Mouse (Mus musculus) gastrocnemius, adult 8-10 months (tissue): Measurements from ENCODE around the gene Sgms2. TPM values are rescaled to one million over a fixed set of nuclear protein-coding genes. Genes with fewer than 3 reads are reported as not detected.

ENCODE experiments used
- DNase-seq, 2 experiments: peaks; one replicate each; pipeline ENCODE4 v3.0.0; 2022; ENCODE audit warnings: low spot score in 2 of 2
- total RNA-seq, 4 experiments: library from RNA; stranded (reverse); gene quantifications; 2 replicates each; pipeline ENCODE4 v1.2.4; 2022

Sgms2 gene
- total RNA-seq, 4 experiments from 2014 or later: 1.0 to 2.3 (median 2.1) TPM

- DNase-seq: no peak
Observed at GRCm38 (mm10) chr3:131312340-131312739, 178.9 kb downstream of the Sgms2 start.

DNA sequence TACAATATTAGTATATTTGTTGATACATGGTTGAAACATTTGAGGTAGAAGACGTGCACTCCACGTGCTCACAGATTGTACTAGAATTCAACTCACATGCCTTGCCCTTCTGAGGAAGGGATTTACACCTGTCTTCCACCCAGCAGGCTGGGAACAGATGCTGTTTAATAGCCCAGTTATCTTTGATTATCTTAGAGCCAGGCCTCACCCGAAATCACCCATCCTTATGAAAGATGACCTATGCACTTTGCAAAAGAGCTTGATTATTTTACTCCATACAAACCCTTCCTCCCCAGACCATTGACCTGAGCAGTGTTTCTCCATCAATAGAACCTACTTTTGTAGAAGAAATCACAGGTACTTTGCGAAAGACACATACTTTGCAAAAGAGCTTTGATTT lies 180.6 kb downstream of the Sgms2 start:
- DNase-seq: no peak

GRCm38 (mm10) chr3:131307811-131308210 lies 183.4 kb downstream of the Sgms2 start:
- no peak for DNase-seq

GRCm38 (mm10) chr3:131306255-131306654 lies 185.0 kb downstream of the Sgms2 start:
- DNase-seq: no peak

DNA sequence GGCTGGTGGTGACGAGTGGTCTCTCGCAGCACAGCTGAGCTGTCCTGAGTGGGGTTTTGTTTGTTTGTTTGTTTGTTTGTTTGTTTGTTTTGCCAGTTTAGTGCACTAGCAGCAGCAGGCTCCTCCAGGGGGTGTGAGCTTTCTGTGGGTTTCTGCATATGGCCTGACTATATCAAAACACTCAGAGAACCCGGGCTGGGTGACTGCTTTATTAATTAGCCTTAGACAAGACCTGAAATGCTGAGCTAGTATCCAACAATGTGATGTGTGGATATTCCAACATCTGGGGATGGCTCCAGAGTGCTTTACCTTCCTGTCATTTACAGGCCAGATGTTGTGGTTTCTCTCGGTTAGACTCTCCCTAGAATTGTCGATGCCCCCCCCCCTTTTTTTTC lies 187.9 kb downstream of the Sgms2 start:
- no peak for DNase-seq

DNA sequence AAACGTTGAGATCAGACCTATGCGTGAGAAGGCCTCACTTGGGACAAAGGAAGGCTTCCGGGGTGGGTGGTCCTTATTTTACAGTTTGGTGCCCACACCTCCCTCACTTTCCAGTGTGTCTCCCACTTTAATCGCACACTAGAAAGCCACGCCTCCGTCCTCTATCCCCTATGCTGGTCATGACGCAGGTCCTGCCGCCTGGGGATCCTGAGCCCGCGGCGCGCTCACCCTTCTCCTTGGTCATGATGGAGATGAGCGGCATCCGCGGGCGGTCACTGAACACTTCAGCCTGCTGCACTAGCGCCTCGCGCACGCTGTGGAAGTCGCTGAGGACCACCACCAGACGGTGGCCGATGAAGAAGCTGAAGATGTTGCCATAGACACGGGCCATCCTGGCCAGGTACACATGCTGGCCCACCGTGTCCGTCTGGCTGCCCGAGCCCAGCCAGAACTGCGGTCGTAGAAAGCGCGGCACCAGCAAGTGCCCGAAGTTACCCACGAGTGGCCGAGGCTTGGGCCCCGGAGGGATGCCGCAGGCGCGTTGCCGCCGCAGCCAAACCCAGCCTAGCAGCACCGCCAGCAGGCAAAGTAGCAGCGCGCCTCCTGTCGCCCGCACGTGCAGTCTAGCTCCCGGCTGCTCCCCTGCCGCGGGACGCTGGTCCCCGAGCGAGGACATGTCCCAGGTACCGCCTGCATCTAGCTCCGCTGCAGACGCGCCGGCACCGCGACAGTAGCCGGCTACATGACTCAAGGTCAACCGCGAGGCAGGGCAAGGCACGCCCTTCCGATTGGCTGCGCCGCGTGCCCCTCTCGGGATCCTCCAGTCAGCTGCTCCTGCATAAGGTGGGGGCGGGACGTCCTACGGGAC lies 188.5 kb downstream of the Sgms2 start, which contains the start of gene Cyp2u1:
Gene Cyp2u1 (minus strand): TSS at position 776 of the 868 bp plus-strand sequence.
- peak; percentile 85 to 87 for DNase-seq

GRCm38 (mm10) chr3:131299908-131300307 lies 191.3 kb downstream of the Sgms2 start:
- DNase-seq: no peak

GRCm38 (mm10) chr3:131299078-131299477 lies 192.1 kb downstream of the Sgms2 start:
- no peak for DNase-seq

GRCm38 (mm10) chr3:131296893-131297292 lies 194.3 kb downstream of the Sgms2 start:
- DNase-seq: no peak

DNA sequence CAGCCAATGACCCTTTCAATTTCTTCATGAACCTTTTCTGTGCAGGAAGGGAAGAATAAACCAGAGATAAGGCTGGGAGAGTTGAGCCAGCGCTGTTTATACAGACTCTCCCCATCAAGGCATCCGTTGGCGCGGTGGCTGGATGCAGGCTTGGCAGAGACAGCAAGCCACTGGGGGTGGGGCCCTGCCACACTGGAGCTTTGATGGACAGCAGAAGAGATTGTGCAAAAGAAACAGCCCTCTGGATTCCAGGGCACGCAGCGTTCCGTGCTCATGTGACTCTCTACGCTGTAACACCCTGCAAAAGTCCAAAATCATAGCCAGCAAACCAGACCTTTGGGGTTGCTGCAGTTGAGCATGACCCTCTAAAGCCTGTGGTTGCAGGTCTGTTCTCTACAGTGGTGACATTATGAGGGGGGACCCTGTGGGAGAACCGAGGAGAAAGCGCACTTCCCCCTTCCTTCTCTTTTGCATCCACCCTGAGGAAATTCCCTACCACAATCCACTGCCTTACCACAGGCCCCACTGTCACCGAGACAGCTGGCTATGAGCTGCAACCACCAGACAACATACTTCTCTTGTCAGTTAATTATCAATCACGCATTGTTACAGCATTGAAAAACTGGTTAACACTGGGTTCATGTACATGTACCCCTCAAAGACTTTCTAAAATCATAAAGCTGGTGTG lies 195.6 kb downstream of the Sgms2 start:
- no peak for DNase-seq

- no peak for DNase-seq
Observed at GRCm38 (mm10) chr3:131294503-131294902, 196.7 kb downstream of the Sgms2 start.

DNA sequence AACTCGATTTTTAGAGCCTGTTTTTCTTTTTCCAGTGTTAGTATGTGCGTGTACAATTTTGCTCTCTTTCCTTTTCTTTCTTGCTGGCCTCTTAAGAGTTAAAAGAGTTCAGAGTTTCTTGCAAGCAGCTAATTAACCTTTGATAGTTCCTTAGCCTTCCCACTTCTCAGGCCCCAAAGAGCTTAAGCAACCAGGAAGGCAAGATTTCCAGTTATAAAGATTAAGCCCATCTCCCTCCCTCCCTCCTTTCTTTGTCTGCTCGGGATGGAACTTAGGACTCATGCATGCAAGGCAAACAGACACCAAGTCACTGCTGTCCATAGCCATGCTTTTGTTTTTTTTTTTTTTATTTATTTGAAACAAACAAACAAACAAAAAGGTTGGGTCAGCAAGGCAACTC lies 198.3 kb downstream of the Sgms2 start:
- no peak for DNase-seq

- no peak for DNase-seq
Observed at GRCm38 (mm10) chr3:131292349-131292748, 198.9 kb downstream of the Sgms2 start.

DNA sequence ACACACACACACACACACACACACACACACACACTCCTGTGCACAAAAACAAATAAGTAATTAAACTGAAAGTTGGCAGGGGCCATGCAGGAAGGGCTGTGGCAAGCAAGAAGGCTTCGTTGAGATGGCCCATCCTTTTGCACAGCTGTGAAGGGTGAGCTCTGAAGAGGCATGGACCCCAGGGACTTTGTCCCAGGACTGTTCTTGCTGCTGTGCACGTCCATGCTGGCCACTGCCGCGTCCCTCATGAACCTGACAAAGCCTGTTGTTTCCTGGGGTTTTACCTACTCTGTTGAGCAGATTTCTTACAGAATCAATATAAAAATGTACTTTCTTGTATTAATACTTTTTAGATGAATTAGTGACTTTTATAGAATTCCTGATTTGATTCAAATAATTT lies 199.3 kb downstream of the Sgms2 start:
- no peak for DNase-seq

DNA sequence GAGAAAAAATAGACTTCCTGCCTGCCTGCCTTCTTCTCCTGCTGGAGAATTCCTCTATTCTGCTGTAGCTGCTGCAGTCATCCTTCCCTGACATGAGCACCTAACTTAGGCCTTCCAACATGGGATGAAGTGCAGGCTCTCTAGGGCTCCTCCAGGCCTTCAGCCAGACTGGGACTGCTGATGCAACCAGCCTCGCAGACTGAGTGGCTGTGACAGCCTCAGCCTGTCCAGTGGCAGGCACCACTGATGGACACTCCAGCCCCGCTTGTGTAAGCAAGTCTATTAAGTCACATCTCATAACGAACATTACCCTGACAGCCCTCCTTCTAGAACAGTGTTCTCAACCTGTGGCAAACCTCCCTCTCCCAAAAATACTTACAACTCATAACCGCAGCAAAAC lies 217.1 kb downstream of the Sgms2 start:
- no peak for DNase-seq

- no peak for DNase-seq
Observed at GRCm38 (mm10) chr3:131272374-131273100, 218.7 kb downstream of the Sgms2 start.

DNA sequence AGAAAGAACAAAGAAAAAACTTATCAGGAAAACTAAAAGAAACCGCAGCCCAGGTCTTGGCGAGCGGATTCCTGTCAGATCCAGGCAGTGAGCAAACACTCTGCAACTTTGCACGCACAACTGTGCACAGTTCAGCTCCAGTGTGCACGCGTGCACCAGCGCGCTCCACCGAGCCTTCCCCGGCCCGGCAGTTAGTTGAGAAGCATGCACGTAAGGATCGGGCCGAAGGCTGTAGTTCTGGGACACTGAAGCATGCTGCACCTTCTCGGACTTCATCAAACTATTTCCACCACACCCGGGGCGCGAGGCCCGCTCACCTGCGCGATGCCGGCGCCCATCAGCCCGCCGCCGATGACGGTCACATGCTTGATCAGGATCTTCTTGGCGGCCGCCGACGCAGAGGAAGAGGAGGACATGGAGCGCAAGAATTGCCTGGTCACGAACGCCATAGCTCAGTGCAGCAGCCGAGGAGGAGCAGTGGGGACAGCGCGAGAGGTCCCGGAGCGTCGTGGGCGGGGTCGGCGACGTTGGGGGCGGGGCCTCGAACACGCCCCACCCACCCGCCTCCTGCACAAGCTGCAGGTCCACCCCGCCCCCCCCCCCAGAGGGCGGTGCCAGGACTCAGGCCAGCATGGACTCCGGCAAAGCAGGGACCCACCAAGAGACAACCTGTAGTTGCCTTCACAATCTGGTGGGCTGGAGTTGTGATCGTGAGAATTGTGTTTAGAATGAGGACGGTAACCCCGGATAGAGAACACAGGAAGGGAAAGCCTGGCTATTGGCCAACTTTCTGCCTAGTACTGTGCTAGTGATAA lies 219.4 kb downstream of the Sgms2 start, which contains the start of gene Hadh:
Gene Hadh (minus strand): TSS at position 543 of the 815 bp plus-strand sequence.
- peak; percentile 71 to 84 for DNase-seq

- DNase-seq: peak; percentile 39 to 53
Observed at GRCm38 (mm10) chr3:131271157-131271556, 220.1 kb downstream of the Sgms2 start.

DNA sequence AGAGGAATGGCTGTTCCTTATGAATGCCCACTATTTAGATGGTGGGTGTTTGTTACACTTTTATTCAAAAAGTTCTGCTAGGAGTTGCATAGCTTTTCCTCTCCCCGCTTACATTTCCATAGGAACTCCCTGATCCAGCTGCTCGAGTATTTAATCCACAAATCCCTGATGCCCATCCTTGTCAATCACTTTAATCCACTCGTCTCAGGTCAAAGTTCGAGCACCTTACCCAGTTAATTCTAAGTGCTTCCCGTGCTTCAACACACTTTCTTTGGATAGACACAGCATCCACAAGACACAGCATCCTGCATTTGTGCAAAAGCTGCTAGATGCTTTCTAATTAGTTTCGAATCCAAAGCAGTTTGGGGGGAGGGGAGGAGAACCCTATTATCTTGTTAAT lies 220.8 kb downstream of the Sgms2 start:
- no peak for DNase-seq
